Comparison of ENCODE assay signal across 8 mouse cellular contexts in the genomic region with DNA sequence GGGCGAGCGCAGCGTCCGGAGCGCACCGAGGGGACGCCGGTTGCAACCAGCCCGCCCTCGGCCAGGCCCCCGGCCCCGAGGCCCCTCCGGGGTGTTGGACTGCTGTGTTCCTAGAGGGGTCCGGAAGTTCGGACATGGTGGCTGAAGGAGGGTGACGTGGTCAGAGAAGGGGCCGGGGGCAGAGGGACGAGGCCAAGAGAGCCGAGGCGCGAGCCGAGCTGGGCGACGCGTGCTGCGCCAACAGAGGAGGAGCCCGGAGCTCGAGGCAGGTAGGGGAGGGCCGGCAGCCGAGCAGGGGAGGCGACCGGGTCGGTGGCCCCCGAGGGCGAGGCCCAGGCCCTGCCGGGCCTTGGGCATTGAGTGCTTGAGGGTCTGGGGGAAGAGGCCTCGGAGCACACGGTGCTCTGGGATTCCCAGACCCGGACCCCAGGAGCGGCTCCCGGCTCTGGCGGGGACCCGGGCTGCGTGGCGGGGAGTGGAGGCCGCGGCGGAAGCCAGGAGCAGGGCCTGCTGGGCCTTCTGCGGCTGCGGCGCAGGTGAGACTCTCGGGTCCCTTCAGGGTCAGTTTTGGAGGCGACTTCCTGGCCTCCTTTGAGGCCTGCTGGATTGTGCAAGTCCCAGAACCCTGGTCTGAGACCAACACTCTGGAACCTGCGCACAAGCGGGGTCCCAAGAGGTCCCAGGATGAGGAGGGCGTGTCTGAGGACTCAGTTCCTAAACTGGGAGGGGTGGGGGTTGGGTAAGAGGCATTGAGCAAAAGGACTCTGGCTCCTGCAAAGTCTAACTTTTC. TPM values are rescaled to one million over a fixed set of nuclear protein-coding genes. Genes with fewer than 3 reads are reported as not detected.
A peak's percentile ranks its signal among the peaks of the same experiment; 100 is the strongest.
DNase-seq lines count a peak whose midpoint lies in the region; ATAC-seq and TF ChIP-seq lines count a peak whose summit lies in the region.

No protein-coding gene starts in this region.

- H3K9ac ChIP-seq in heart, postnatal 0 days (replicated peaks; ENCODE audit: low read depth, low read length) = no peak overlapping the region
- peak overlapping the region; percentile 65 for H3K9ac ChIP-seq in midbrain, embryonic 12.5 days (replicated peaks)

- WGBS in heart, postnatal 0 days = under 1% methylated on average over 50 of the region's 56 CpGs
- 0% methylated on average over 56 of the region's 56 CpGs for WGBS in midbrain, embryonic 12.5 days

- peak overlapping the region; percentile 64 for H3K4me2 ChIP-seq in heart, postnatal 0 days (ENCODE audit: low read depth, low read length)
- H3K4me2 ChIP-seq in midbrain, embryonic 12.5 days (replicated peaks) = peak overlapping the region; percentile 71

- H3K9me3 ChIP-seq in heart, postnatal 0 days (replicated peaks; ENCODE audit: control insufficient read depth, low read length) = no peaks in the 10 kb centered on the region; the same call in 1 of the 2 replicates
- H3K9me3 ChIP-seq in midbrain, embryonic 12.5 days = no peaks in the 10 kb centered on the region

- H3K4me3 ChIP-seq in heart, postnatal 0 days (ENCODE audit: low read depth, low read length) = peak overlapping the region; percentile 48
- H3K4me3 ChIP-seq in midbrain, embryonic 12.5 days = peak overlapping the region; percentile 52

- H3K27ac ChIP-seq in heart, postnatal 0 days (ENCODE audit: low read depth) = no peak overlapping the region
- peak overlapping the region; percentile 78 for H3K27ac ChIP-seq in midbrain, embryonic 12.5 days (replicated peaks)

- peaks cover 19% of the 10 kb centered on the region; the same call in 1 of the 2 replicates for H3K4me1 ChIP-seq in heart, postnatal 0 days (ENCODE audit: control insufficient read depth, insufficient read depth)
- peaks cover 46% of the 10 kb centered on the region for H3K4me1 ChIP-seq in midbrain, embryonic 12.5 days

- peaks cover 98% of the 10 kb centered on the region for H3K27me3 ChIP-seq in heart, postnatal 0 days (ENCODE audit: control insufficient read depth, insufficient read depth, low read length)
- peaks cover 99% of the 10 kb centered on the region for H3K27me3 ChIP-seq in midbrain, embryonic 12.5 days

- TF ChIP-seq EP300 in heart, postnatal 0 days (IDR thresholded peaks at IDR 0.05; ENCODE audit: low read depth) = no peak

- DNase-seq in embryo, embryonic 10 days (ENCODE audit: low spot score) = peak; percentile 63
- DNase-seq in embryo, embryonic 10.5 days (ENCODE audit: low spot score) = no peak
- DNase-seq in R1 (ENCODE audit: low read depth, low spot score) = peak; percentile 61
- no peak for DNase-seq in heart, postnatal 0 days (ENCODE audit: low spot score)
- no peak for DNase-seq in ovary, postnatal 14 days (ENCODE audit: low spot score)
- DNase-seq in adrenal gland, adult 2 months = no peak

- TF ChIP-seq CTCF in heart, postnatal 0 days (IDR thresholded peaks at IDR 0.05; ENCODE audit: low read depth) = no peak

- no peaks in the 10 kb centered on the region for H3K36me3 ChIP-seq in heart, postnatal 0 days (replicated peaks; ENCODE audit: control insufficient read depth, insufficient read depth, low read length)
- no peaks in the 10 kb centered on the region for H3K36me3 ChIP-seq in midbrain, embryonic 12.5 days

- ATAC-seq in heart, postnatal 0 days (ENCODE audit: insufficient read depth, low read depth) = peak; percentile 15; the same call in 1 of the 2 replicates
- no peak for ATAC-seq in midbrain, embryonic 12.5 days (ENCODE audit: low FRiP score, low read depth)
- ATAC-seq in monocyte, adult 5-6 weeks (replicated peaks; ENCODE audit: insufficient number of reproducible peaks, low FRiP score, low TSS enrichment, poor library complexity, severe bottlenecking) = no peak

RNA-seq across cellular contexts. Expression of gene Dmrta2, which starts 0.4 kb away (rescaled TPM):
- total RNA-seq in heart, postnatal 0 days (2014; rRNA removed; ENCODE audit: low replicate concordance) = 0.81 TPM in 1 of 2 replicates, not detected in the other
- 0.04 TPM in 1 of 2 replicates, not detected in the other for polyA plus RNA-seq in heart, postnatal 0 days (2015; fragmentation: Nextera tagmentation; extraction: Ambion mirVana)
- 3.2 TPM in 2 replicates for polyA plus RNA-seq in midbrain, embryonic 12.5 days (2016; fragmentation: Nextera tagmentation; extraction: Ambion mirVana)
- total RNA-seq in monocyte, adult 5-6 weeks (2017) = 0.19 to 0.21 TPM in 2 of 3 replicates, not detected in the other
- not detected for total RNA-seq in adrenal gland, adult 2 months (2021)
- 1.0 and 1.2 TPM in 2 replicates for polyA plus RNA-seq in adrenal gland, adult 2 months (2012; rRNA removed)

Comparison
In these comparisons a context has a peak if more than half of its experiments do, and no peak if none do; other contexts are left out.
1. DNase-seq: peak in embryo, embryonic 10 days (single experiment) and R1 (single experiment); none in embryo, embryonic 10.5 days (single experiment), heart, postnatal 0 days (single experiment), ovary, postnatal 14 days (single experiment) and adrenal gland, adult 2 months (single experiment).